Mouse (Mus musculus): Measurements from ENCODE around the gene Pcbp2.

Pcbp2 gene

GRCm38 (mm10) chr15:102460971-102461370 lies 9.4 kb upstream of the Pcbp2 start:
- intact Hi-C loops (cut with DNase I) = loop anchor here (5.0 kb wide), 1 partner anchor 66 kb away; no protein-coding TSS in a partner anchor

- intact Hi-C loops (cut with DNase I) = loop anchor here (5.0 kb wide), 1 partner anchor 66 kb away; no protein-coding TSS in a partner anchor
These were observed 8.8 kb upstream of the Pcbp2 start for GRCm38 (mm10) chr15:102461430-102462075.

GRCm38 (mm10) chr15:102463666-102464065 lies 6.7 kb upstream of the Pcbp2 start:
- intact Hi-C loops (cut with DNase I) = loop anchor here (5.0 kb wide), 1 partner anchor 64 kb away; no protein-coding TSS in a partner anchor

GRCm38 (mm10) chr15:102468675-102469370 lies 1.5 kb upstream of the Pcbp2 start:
- intact Hi-C loops (cut with DNase I) = no loop called here

- intact Hi-C loops (cut with DNase I) = loop anchor here (5.0 kb wide), 1 partner anchor 47 kb away; the partner anchor contains the start of genes Map3k12 and Tarbp2
These were observed 411 bp downstream of the Pcbp2 start for GRCm38 (mm10) chr15:102470605-102471294.

GRCm38 (mm10) chr15:102471295-102471645 lies 931 bp downstream of the Pcbp2 start:
- intact Hi-C loops (cut with DNase I) = loop anchor here (5.0 kb wide), 1 partner anchor 46 kb away; the partner anchor contains the start of genes Map3k12 and Tarbp2

GRCm38 (mm10) chr15:102471727-102472126 lies 1.4 kb downstream of the Pcbp2 start:
- intact Hi-C loops (cut with DNase I) = loop anchor here (5.0 kb wide), 1 partner anchor 46 kb away; the partner anchor contains the start of genes Map3k12 and Tarbp2

- intact Hi-C loops (cut with DNase I) = loop anchor here (5.0 kb wide), 1 partner anchor 44 kb away; the partner anchor contains the start of genes Map3k12 and Tarbp2
These were observed 2.9 kb downstream of the Pcbp2 start for GRCm38 (mm10) chr15:102473246-102473645.

- intact Hi-C loops (cut with DNase I) = loop anchor here (5.0 kb wide), 1 partner anchor 43 kb away; the partner anchor contains the start of genes Map3k12 and Tarbp2
These were observed 4.2 kb downstream of the Pcbp2 start for GRCm38 (mm10) chr15:102474520-102474919.

GRCm38 (mm10) chr15:102483136-102483535 lies 12.8 kb downstream of the Pcbp2 start:
- intact Hi-C loops (cut with DNase I) = no loop called here

- intact Hi-C loops (cut with DNase I) = no loop called here
These were observed 15.5 kb downstream of the Pcbp2 start for GRCm38 (mm10) chr15:102485853-102486252.

GRCm38 (mm10) chr15:102487664-102488063 lies 17.3 kb downstream of the Pcbp2 start:
- intact Hi-C loops (cut with DNase I) = no loop called here

- intact Hi-C loops (cut with DNase I) = no loop called here
These were observed 28.0 kb downstream of the Pcbp2 start for GRCm38 (mm10) chr15:102498322-102498721.

GRCm38 (mm10) chr15:102499370-102499769 lies 29.0 kb downstream of the Pcbp2 start:
- intact Hi-C loops (cut with DNase I) = no loop called here

GRCm38 (mm10) chr15:102499851-102500250 lies 29.5 kb downstream of the Pcbp2 start:
- intact Hi-C loops (cut with DNase I) = no loop called here

GRCm38 (mm10) chr15:102500479-102500878 lies 30.1 kb downstream of the Pcbp2 start:
- intact Hi-C loops (cut with DNase I) = no loop called here

- intact Hi-C loops (cut with DNase I) = no loop called here
These were observed 30.9 kb downstream of the Pcbp2 start for GRCm38 (mm10) chr15:102501084-102501814.

- intact Hi-C loops (cut with DNase I) = no loop called here
These were observed 32.0 kb downstream of the Pcbp2 start for GRCm38 (mm10) chr15:102502254-102502840.

GRCm38 (mm10) chr15:102503447-102503846 lies 33.1 kb downstream of the Pcbp2 start, which contains the start of gene Gm10337:
Gene Gm10337 (plus strand): TSS chr15:102503722.
- intact Hi-C loops (cut with DNase I) = no loop called here

Data from adrenal gland (tissue).